Mouse (Mus musculus) megakaryocyte, embryonic 14.5 days (primary cell): ENCODE measurements at regions not wholly inside any gene's neighbourhood (a gene's known extent, or its start where the extent isn't known, plus 50 kb on each side); places are given as distances from the start of the nearest gene placed in this dataset.

Experiments used
- FLI1 ChIP-seq: IDR thresholded peaks from 2 replicates; pipeline ENCODE4 v1.6.1; 2012; ENCODE audit warnings: low read length, inconsistent platforms, mixed read lengths
- GATA1 ChIP-seq: IDR thresholded peaks from 3 replicates; pipeline ENCODE4 v1.6.1; 2012; ENCODE audit warnings: mixed read lengths, low read length, inconsistent platforms, borderline replicate concordance

- TF ChIP-seq GATA1 (no peak), FLI1 (no peak)
Observed at GRCm38 (mm10) chr1:43254129-43254528, 57.3 kb upstream of the Fhl2 start.
